Mouse (Mus musculus) neural tube, embryonic 13.5 days (tissue): ENCODE results near the gene Cemip. TPM values are rescaled to one million over a fixed set of nuclear protein-coding genes. Genes with fewer than 3 reads are reported as not detected.

Source experiments
- ATAC-seq: fragments of 200-750 bp; cut with Nextera tagmentation; 2 replicates; pipeline ENCODE4 v1.8.0; 2017; ENCODE audit warnings: low read depth, mild to moderate bottlenecking, moderate TSS enrichment, moderate library complexity
- H3K27ac ChIP-seq: fragments of 300-500 bp; sonication (generic); replicated peaks from 2 replicates; pipeline ENCODE4 v1.5.1; 2015; ENCODE audit warnings: moderate library complexity, mild to moderate bottlenecking, inconsistent platforms
- H3K27me3 ChIP-seq: fragments of 300-500 bp; sonication (generic); 2 replicates; pipeline ENCODE4 v1.6.1; 2015; ENCODE audit warnings: mild to moderate bottlenecking, inconsistent platforms
- H3K36me3 ChIP-seq: fragments of 300-500 bp; sonication (generic); 2 replicates; pipeline ENCODE4 v1.6.1; 2015; ENCODE audit warnings: mild to moderate bottlenecking, inconsistent platforms
- H3K4me1 ChIP-seq: fragments of 300-500 bp; sonication (generic); replicated peaks from 2 replicates; pipeline ENCODE4 v1.6.1; 2015; ENCODE audit warnings: inconsistent platforms
- H3K4me2 ChIP-seq: fragments of 300-500 bp; sonication (generic); 2 replicates; pipeline ENCODE4 v1.6.1; 2015; ENCODE audit warnings: inconsistent platforms, mild to moderate bottlenecking, moderate library complexity
- H3K4me3 ChIP-seq: fragments of 300-500 bp; sonication (generic); 2 replicates; pipeline ENCODE4 v1.5.1; 2015; ENCODE audit warnings: mild to moderate bottlenecking, inconsistent platforms
- H3K9ac ChIP-seq: fragments of 300-500 bp; sonication (generic); 2 replicates; pipeline ENCODE4 v1.6.1; 2015; ENCODE audit warnings: moderate library complexity, mild to moderate bottlenecking, inconsistent platforms
- H3K9me3 ChIP-seq: fragments of 300-500 bp; sonication (generic); 2 replicates; pipeline ENCODE4 v1.6.1; 2016; ENCODE audit warnings: inconsistent platforms
- WGBS: fragments of 180-500 bp; shearing (Covaris S2); methylation state at CpG from one replicate; pipeline ENCODE4 v1.1.7; 2015; 5-methylcytosine and 5-hydroxymethylcytosine counted together
- polyA plus RNA-seq: library from polyadenylated mRNA; unstranded; fragments of >200 nt; fragmentation: Nextera tagmentation; extraction: Ambion mirVana; gene quantifications from 2 replicates; pipeline ENCODE4 v1.2.1, GENCODE M21; 2015

Gene Cemip
- polyA plus RNA-seq, 1 experiment from 2014 or later = 0.59 TPM

DNA sequence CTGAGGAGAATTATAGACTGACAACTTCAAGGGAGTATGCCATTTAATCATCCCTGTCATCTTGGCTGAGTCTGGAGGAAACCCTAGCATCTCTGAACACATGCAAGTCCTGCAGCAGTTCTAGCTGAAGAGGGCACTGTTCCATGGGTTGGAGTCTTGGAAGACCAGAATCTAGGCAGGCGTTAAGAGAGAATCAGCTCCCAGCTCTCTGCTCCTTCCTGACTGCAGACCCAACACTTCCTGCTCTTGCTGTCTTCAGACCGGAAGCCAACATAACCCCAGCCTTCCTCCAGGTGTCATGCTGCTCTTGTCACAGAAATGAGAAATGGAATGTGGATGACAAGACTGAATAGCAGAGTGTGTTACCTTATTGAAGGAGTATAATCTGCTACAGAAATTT lies 29.1 kb upstream of the Cemip start:
- H3K4me3 ChIP-seq = no peak overlapping the region
- H3K9ac ChIP-seq = no peak overlapping the region
- H3K4me1 ChIP-seq = peaks cover 82% of the 10 kb centered on the region
- 69% methylated on average over 2 of the region's 2 CpGs for WGBS
- H3K27ac ChIP-seq = no peak overlapping the region
- peaks cover 9% of the 10 kb centered on the region; the same call in 1 of the 2 replicates for H3K36me3 ChIP-seq
- H3K9me3 ChIP-seq = no peaks in the 10 kb centered on the region
- ATAC-seq = no peak
- H3K4me2 ChIP-seq = no peak overlapping the region
- no peaks in the 10 kb centered on the region for H3K27me3 ChIP-seq

DNA sequence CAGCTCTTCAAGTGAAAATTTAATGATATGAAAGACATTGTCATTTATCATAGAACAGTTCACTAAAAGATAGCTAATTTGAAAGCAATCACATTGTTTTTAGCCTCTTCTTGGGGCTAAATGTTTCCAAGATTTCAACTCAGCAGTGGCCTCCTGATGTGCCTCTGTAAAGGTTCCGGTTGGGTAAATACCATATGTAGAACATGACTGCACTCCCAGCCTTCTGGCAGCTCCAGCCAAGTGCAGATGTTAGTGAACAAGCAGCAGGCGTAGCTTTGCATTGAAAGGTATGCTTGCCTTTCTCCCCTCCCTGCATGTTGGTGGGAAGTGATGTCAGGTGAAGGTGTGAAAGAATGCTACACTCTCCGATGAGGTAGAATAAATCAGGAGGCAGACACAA lies 28.5 kb upstream of the Cemip start:
- H3K27ac ChIP-seq = no peak overlapping the region; the same call in 1 of the 2 replicates
- no peak overlapping the region for H3K9ac ChIP-seq
- H3K4me2 ChIP-seq = no peak overlapping the region
- no peaks in the 10 kb centered on the region for H3K9me3 ChIP-seq
- no peak overlapping the region for H3K4me3 ChIP-seq
- H3K27me3 ChIP-seq = no peaks in the 10 kb centered on the region
- WGBS = 73% methylated on average over 3 of the region's 3 CpGs
- no peak for ATAC-seq
- H3K36me3 ChIP-seq = peaks cover 12% of the 10 kb centered on the region; the same call in 1 of the 2 replicates
- H3K4me1 ChIP-seq = peaks cover 76% of the 10 kb centered on the region

DNA sequence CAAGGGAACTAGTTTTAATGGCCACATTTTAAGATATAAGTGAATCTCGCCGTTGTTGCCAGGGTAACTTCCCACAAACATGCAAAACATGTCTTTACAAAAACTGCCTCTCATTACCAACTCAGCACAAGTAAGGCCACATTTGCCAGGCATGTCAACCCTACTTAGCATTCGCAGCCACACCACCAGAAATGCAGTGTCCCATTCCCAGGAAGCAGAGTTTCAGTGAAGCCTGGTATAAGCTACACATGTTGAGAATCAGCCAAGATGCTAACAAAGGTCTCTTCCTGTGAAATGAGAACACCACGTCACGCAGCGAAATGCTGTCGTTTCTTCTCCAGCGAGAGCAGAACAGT lies 26.7 kb upstream of the Cemip start:
- no peaks in the 10 kb centered on the region for H3K9me3 ChIP-seq
- no peak overlapping the region for H3K9ac ChIP-seq
- peaks cover 60% of the 10 kb centered on the region for H3K4me1 ChIP-seq
- H3K27ac ChIP-seq = peak overlapping the region; percentile 15; the same call in 1 of the 2 replicates
- H3K4me3 ChIP-seq = no peak overlapping the region
- ATAC-seq = peak; percentile 64
- 48% methylated on average over 8 of the region's 8 CpGs for WGBS
- no peak overlapping the region for H3K4me2 ChIP-seq
- peaks cover 22% of the 10 kb centered on the region for H3K36me3 ChIP-seq
- no peaks in the 10 kb centered on the region for H3K27me3 ChIP-seq

DNA sequence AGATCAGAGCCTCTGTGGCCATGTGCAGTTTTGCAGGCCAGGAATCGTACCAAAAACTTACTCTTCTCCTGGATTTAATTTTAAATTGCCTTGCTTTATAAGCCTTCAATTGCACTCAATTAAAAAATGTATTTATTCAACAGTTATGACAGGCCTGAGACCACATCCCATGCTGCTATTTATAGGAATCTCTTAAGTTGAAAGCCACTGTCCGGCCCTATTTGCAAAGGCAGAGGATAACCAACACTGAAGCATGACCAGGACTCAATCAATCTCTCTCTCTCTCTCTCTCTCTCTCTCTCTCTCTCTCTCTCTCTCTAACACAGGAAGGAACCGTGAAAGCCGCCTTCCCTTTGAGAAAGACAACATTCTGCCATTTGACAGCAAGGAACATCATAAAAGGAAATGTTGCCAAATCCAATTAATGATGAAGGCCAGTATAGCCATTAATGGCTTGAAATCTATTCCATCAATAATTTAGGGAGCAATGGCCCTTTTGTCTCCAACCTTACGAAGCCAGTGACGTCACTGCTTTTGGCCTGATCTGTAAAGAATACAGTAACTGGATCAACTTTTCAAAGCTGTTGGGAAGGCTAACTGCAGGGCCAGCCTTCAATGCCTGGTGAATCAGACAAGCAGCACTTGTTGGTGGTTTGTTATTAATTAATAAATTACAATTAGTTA lies 26.2 kb upstream of the Cemip start:
- peaks cover 22% of the 10 kb centered on the region for H3K36me3 ChIP-seq
- no peak for ATAC-seq
- H3K4me3 ChIP-seq = no peak overlapping the region
- H3K27me3 ChIP-seq = no peaks in the 10 kb centered on the region
- no peaks in the 10 kb centered on the region for H3K9me3 ChIP-seq
- 46% methylated on average over 6 of the region's 6 CpGs for WGBS
- peak overlapping the region; percentile 18; the same call in 1 of the 2 replicates for H3K27ac ChIP-seq
- H3K4me2 ChIP-seq = no peak overlapping the region
- H3K4me1 ChIP-seq = peaks cover 60% of the 10 kb centered on the region
- H3K9ac ChIP-seq = no peak overlapping the region

DNA sequence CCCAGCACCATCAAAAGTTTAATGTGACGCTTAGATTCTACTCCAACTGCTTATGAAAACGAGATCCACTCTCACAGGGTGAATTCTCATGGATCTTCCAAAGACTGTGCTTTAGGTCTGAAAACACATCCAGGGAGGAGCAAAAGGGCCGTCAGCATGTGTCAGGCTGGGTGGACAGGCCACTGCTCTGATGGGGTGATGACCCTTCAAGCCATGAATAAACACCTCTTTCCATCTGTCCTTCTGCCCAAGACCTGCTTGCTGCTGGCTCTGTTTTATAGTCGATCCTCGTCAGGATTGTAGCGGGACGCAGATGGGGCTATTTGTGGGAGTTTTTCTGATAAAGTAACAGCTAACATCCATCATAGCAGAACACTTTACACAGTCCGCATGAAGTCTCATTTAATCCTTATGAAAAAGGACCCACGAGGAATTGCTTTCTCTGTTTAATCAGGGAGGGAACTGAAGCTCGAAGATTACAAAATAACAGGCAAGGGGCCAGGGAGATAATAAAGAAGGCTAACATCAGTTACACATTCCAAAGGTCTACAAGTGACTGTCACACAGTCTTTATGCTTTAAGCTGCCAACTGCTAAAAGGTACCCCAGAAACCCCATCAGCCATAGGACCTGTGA lies 25.5 kb upstream of the Cemip start:
- no peak overlapping the region for H3K4me3 ChIP-seq
- H3K9ac ChIP-seq = no peak overlapping the region
- H3K4me1 ChIP-seq = peaks cover 56% of the 10 kb centered on the region
- WGBS = 50% methylated on average over 10 of the region's 10 CpGs
- H3K27me3 ChIP-seq = no peaks in the 10 kb centered on the region
- H3K9me3 ChIP-seq = no peaks in the 10 kb centered on the region
- no peak overlapping the region for H3K4me2 ChIP-seq
- no peak for ATAC-seq
- peak overlapping the region; percentile 18; the same call in 1 of the 2 replicates for H3K27ac ChIP-seq
- H3K36me3 ChIP-seq = peaks cover 22% of the 10 kb centered on the region

DNA sequence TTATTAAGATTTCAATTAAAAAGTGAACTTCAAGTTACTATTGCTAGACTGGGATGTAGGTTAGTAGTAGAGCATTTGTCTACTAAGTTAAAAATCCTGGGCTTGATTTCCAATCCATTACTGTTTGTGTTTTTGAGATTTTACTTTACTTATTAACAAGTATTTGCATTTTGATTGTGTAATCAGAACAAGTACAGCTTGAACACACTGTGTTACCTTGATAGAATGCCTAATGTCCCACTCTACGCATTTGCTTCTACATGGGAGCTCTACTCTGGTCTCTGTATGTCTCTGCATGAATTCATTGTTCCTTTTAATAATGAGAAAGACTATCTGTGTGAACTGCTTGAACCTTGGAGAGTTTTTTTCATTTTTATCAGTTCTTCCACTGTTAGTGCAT lies 20.6 kb upstream of the Cemip start:
- H3K27me3 ChIP-seq = no peaks in the 10 kb centered on the region
- no peaks in the 10 kb centered on the region for H3K9me3 ChIP-seq
- H3K36me3 ChIP-seq = peaks cover 17% of the 10 kb centered on the region
- H3K4me2 ChIP-seq = no peak overlapping the region
- H3K4me3 ChIP-seq = no peak overlapping the region
- H3K9ac ChIP-seq = no peak overlapping the region
- H3K4me1 ChIP-seq = peaks cover 8% of the 10 kb centered on the region
- H3K27ac ChIP-seq = no peak overlapping the region
- 98% methylated on average over 1 of the region's 1 CpGs for WGBS
- ATAC-seq = no peak

DNA sequence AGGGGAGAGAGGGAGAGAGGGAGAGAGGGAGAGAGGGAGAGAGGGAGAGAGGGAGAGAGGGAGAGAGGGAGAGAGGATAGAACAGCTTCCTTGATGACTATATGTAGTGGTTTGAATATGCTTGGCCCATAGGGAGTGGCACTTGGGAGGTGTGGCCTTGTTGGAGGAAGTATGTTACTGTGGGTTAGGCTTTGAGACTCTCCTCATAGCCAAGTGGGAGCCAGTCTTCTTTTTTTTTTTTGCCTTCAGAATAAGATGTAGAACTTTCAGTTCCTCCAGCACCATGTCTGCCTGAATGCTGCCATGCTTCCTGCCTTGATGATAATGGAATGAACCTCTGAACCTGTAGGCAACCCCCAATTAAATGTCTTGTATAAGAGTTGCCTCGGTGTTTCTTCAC lies 16.3 kb upstream of the Cemip start:
- no peak for ATAC-seq
- no peak overlapping the region for H3K9ac ChIP-seq
- no peak overlapping the region for H3K4me3 ChIP-seq
- 98% methylated on average over 1 of the region's 1 CpGs for WGBS
- no peaks in the 10 kb centered on the region for H3K4me1 ChIP-seq
- H3K36me3 ChIP-seq = no peaks in the 10 kb centered on the region
- H3K27me3 ChIP-seq = no peaks in the 10 kb centered on the region
- no peak overlapping the region for H3K27ac ChIP-seq
- no peaks in the 10 kb centered on the region for H3K9me3 ChIP-seq
- H3K4me2 ChIP-seq = no peak overlapping the region

DNA sequence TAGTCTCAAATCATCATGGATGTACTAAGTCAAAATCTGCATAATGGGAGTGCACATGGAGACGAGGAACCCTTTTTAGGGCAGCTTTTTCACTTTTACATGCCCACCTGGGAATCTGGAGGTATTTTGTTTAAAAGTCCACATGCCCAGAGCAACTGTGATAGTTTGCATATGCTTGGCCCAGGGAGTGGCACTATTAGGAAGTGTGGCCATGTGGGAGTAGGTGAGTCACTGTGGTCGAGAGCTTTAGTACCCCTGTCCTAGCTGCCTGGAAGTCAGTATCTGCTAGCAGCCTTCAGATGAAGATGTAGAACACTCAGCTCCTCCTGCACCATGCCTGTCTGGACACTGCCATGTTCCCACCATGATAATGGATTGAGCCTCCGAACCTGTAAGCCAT lies 14.4 kb upstream of the Cemip start:
- H3K27ac ChIP-seq = no peak overlapping the region
- H3K27me3 ChIP-seq = no peaks in the 10 kb centered on the region
- no peaks in the 10 kb centered on the region for H3K4me1 ChIP-seq
- no peak overlapping the region for H3K4me2 ChIP-seq
- no peak overlapping the region for H3K4me3 ChIP-seq
- H3K9me3 ChIP-seq = no peaks in the 10 kb centered on the region
- no peak for ATAC-seq
- H3K36me3 ChIP-seq = no peaks in the 10 kb centered on the region
- no peak overlapping the region for H3K9ac ChIP-seq
- WGBS = 91% methylated on average over 3 of the region's 3 CpGs

DNA sequence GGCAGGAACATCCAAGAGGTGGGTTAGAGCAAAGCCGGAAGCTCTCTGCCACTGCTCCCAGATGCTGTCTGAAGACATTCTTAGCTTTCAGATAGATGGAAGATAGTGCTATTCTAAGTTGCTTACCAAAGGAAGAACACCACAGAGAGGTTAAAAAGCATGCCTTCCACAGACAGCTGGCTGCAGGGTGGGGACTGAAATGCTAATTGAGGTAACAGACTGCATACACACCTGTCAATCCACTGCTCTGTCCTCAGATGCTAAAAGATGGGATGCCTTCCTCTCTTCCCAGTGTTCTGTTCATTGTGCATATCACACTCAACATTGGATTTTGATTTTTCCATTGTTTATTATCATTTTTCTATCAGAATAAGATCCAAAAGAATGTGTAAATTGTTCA lies 11.8 kb upstream of the Cemip start:
- H3K9me3 ChIP-seq = no peaks in the 10 kb centered on the region
- no peaks in the 10 kb centered on the region for H3K36me3 ChIP-seq
- no peak overlapping the region for H3K27ac ChIP-seq
- no peak overlapping the region for H3K4me2 ChIP-seq
- H3K9ac ChIP-seq = no peak overlapping the region
- ATAC-seq = no peak
- H3K4me3 ChIP-seq = no peak overlapping the region
- no peaks in the 10 kb centered on the region for H3K4me1 ChIP-seq
- 93% methylated on average over 1 of the region's 1 CpGs for WGBS
- H3K27me3 ChIP-seq = no peaks in the 10 kb centered on the region

DNA sequence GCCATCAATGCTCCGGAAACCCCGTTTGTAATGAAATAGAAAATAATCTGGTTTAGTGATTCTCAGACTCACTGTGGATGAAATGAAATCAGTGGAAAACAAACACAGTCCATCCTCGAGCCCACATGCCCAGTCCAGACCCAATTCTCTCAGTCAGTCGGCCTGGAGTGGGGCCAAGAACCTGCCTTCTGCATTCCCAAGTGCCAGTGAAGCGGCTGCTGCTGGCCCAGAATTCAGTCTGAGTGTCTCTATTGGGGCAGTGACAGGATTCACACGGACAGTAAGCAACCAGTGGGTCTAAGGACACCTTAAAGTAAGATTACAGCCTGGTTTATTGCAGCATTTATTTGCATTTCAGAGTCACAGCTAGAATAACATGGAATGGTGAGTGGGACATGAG lies 10.2 kb upstream of the Cemip start:
- WGBS = 72% methylated on average over 6 of the region's 6 CpGs
- no peak overlapping the region for H3K4me2 ChIP-seq
- H3K27me3 ChIP-seq = no peaks in the 10 kb centered on the region
- no peaks in the 10 kb centered on the region for H3K4me1 ChIP-seq
- no peaks in the 10 kb centered on the region for H3K9me3 ChIP-seq
- H3K27ac ChIP-seq = no peak overlapping the region
- H3K9ac ChIP-seq = no peak overlapping the region
- H3K4me3 ChIP-seq = no peak overlapping the region
- no peak for ATAC-seq
- no peaks in the 10 kb centered on the region for H3K36me3 ChIP-seq

DNA sequence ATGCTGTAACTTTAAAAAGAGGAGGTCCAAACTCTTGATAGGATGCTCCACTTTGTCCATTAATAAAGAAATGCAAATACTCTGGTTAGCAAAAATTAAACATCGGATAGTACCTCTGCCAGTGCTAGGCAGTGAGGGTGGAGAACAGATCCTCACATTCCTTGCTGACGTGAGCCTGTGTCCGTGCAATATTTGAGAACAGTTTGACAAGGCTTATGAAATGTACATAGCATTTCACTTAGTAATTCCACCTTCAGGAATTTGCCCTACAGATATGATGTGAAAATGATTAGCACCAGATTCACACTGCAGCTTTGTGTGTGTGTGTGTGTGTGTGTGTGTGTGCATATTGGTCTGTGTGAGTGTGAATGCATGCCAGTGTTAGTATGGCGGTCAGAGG lies 4.5 kb upstream of the Cemip start:
- Histone ChIP-seq H3K4me3 (no peak overlapping the region), H3K27me3 (peaks cover 19% of the 10 kb centered on the region), H3K27ac (no peak overlapping the region), H3K9me3 (no peaks in the 10 kb centered on the region), H3K4me1 (peaks cover 4% of the 10 kb centered on the region), H3K9ac (no peak overlapping the region), H3K36me3 (no peaks in the 10 kb centered on the region), H3K4me2 (no peak overlapping the region)
- WGBS = 83% methylated on average over 4 of the region's 4 CpGs
- ATAC-seq = no peak

DNA sequence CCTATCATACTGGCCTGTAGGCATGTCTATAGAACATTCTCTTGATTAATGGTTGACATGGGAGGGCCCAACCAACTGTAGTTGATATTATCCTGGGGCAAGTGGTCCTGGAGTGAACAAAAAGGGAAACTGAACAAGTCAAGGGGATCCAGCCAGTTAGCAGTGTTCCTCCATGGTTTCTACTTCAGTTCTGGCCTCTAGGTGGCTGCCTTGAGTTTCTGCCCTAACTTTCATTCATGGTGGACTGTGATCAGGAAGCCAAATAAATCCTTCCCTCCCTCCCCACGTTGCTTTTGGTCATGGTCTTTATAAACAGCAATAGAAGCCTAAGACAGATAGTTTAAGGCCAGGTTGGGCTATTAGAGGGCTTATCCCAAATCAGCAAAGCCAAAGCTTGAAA lies 3.5 kb upstream of the Cemip start:
- Histone ChIP-seq H3K4me3 (no peak overlapping the region), H3K27me3 (peaks cover 29% of the 10 kb centered on the region), H3K4me2 (no peak overlapping the region), H3K9me3 (no peaks in the 10 kb centered on the region), H3K9ac (no peak overlapping the region), H3K36me3 (no peaks in the 10 kb centered on the region), H3K27ac (no peak overlapping the region), H3K4me1 (peaks cover 14% of the 10 kb centered on the region)
- ATAC-seq = no peak
- WGBS = 16% methylated on average over 1 of the region's 1 CpGs

DNA sequence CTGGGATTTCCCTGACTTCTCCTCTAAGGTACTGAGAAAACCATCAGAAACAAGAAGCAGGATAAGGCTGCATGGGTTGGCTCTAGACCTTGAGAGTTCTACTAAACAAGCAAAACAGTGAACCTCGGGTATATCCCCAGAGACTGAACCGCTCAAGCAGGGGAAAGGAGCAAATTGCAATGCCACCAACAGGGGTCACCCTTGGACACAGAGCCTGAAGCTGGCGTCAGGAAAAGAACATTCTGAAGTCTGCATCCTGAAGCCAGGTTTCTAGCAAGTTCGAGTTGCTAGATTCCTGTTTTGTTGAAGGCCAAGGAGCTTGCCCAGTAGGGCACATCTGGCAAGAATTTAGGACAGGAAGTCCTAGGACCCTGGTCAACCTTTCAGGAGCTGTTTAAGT lies 2.7 kb upstream of the Cemip start:
- H3K4me2 ChIP-seq = no peak overlapping the region
- ATAC-seq = no peak
- 18% methylated on average over 4 of the region's 4 CpGs for WGBS
- no peaks in the 10 kb centered on the region for H3K36me3 ChIP-seq
- H3K27me3 ChIP-seq = peaks cover 37% of the 10 kb centered on the region
- no peaks in the 10 kb centered on the region for H3K9me3 ChIP-seq
- H3K4me3 ChIP-seq = no peak overlapping the region
- H3K27ac ChIP-seq = no peak overlapping the region
- peaks cover 14% of the 10 kb centered on the region for H3K4me1 ChIP-seq
- H3K9ac ChIP-seq = no peak overlapping the region
